Mouse (Mus musculus): Measurements from ENCODE around the gene 4933407L21Rik.

The 4933407L21Rik gene

DNA sequence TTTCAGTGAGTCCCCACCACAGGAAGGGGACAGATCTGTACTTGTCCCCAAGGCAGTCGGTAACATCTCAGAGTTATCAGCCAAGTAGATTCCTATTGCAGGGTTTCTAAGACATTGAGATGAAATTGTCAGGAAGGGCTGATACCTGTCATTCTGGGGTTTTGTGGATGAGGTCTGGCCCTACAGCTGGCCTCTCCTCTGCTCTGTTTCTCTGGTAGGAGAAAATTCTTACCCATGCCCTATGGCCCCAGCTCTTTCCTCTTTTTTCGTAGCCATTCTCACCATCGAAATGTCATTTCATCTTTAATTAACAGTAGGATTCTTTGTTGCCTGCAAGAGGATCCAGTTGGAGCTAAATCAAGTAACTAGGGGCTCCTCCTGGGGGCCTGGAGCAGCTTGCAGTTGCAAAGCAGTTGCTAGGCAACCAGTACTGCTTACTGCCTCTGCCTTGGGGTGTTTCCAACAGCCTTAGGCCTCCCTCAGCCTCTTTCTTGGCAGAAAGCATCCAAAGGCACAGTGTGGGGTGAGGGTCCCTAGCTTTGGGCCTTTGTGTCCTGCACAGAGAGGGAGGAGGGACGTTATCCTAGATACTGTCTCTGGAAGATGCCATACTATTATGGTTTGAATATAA lies at the start of gene 4933407L21Rik:
Gene 4933407L21Rik (plus strand): TSS at position 427 of the 631 bp plus-strand sequence.
- peak; percentile 90 for DNase-seq

GRCm38 (mm10) chr1:85882003-85882402 lies 46.3 kb upstream of the 4933407L21Rik start:
- DNase-seq: no peak

DNA sequence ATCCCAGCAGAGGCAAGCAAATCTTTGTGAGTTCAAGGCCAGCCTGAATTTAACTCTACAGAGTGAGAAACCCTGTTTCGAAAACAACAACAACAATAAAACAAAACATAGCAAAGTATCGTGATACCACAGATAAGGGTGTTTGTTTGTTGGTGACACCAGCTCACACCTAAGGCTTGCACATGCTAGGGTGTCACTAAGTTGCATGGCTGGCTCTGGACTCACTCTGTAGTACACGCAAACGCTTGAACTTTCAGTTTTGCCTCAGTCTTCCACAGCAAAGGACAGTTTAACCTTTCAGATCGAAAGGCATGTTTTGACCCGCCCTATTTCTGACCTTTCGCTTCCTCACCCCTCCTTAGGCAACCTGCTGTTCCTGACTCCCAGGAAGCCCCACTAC lies 41.1 kb upstream of the 4933407L21Rik start:
- no peak for DNase-seq

DNA sequence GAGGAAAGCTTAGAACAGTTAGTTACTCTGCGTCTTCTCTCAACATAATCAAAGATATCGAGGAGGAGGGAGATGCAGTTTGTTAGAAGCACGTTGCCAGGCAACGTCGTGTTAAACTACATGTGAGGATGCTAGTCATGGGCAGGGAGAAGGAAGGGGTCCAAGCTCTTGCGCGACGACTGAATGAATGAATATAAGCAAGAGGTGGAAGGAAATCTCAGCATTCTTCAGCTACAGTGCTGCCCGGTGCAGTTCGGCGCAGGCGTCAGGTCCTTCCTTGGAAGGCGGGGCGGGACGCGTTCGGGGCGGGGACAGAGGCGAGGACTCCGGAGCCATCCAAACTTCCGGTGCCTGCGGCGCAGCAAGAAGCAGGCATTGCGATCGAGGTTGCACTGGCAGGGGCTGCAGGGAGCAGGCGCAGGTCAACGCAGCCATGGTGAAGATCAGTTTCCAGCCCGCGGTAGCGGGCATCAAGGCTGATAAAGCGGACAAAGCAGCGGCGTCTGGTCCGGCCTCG lies 34.0 kb upstream of the 4933407L21Rik start, which contains the start of gene Itm2c:
Gene Itm2c (plus strand): TSS at position 51 of the 517 bp plus-strand sequence.
- peak; percentile 91 for DNase-seq

- peak; percentile 51 for DNase-seq
Measured at GRCm38 (mm10) chr1:85894748-85895360, 33.4 kb upstream of the 4933407L21Rik start.

- DNase-seq: peak; percentile 81
Measured at GRCm38 (mm10) chr1:85895391-85895837, 32.9 kb upstream of the 4933407L21Rik start.

DNA sequence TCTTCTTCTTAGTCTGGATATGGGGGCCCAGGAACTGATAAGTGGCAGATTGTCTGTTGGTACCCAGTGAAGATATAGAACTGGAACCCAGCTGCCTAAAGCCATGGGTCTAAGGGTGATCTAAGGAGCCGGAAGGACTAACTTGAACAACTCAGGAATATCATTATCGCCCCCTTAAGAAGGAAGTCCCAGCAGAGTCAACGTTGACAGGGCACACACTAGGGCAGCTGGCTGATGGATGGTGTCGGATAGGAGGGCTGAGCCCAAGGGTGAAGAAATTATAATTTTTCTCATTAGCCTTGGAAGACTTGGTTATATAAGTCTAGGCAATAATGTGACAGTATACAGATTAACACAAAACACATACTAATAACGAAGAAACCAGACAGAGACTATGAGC lies 32.2 kb upstream of the 4933407L21Rik start:
- no peak for DNase-seq

- no peak for DNase-seq
Measured at GRCm38 (mm10) chr1:85896781-85897700, 31.2 kb upstream of the 4933407L21Rik start.

GRCm38 (mm10) chr1:85897901-85898760 lies 30.2 kb upstream of the 4933407L21Rik start:
- no peak for DNase-seq

- DNase-seq: no peak
Measured at GRCm38 (mm10) chr1:85898761-85899387, 29.4 kb upstream of the 4933407L21Rik start.

- DNase-seq: peak; percentile 55
Measured at GRCm38 (mm10) chr1:85899388-85899761, 28.9 kb upstream of the 4933407L21Rik start.

DNA sequence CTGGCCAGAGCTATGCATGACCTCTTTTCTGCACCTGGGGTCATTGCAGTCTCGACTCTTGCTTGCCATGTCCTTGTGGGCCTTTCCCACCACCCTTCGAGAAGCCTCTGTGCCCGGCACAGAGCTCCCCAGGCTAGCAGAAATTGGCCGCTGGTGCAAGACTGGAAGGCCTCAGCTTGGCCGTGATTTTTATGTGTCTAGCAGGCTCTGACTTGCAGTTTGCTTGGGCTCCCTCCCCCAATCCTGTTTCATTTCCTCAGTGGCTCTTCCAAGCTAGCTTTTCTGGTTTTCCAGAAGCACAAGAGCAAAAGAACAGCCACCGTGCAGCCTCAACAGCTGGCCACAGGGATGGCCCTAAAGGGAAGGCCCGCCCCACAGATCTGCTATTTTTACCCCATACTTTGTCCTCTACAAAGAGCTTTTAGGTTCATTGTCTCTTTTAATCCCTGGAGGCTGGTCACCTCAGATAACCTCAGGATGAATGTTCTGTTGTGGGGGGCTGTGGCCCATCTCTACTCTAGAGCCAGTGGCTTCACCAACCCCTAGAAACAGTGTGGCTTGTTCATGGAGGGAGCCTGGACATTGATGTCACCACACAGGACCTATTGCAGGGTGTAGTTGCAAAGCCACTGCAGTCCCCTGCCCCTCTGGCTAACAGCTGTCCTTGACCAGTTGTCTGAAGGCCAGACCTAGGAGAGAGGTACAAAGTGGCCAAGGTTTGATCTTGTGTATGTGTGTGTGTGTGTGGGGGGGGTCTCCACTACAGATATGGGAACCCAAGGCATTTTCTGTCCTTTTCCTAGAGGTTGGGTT lies 27.6 kb upstream of the 4933407L21Rik start:
- DNase-seq: no peak

GRCm38 (mm10) chr1:85901516-85902107 lies 26.7 kb upstream of the 4933407L21Rik start:
- DNase-seq: no peak

DNA sequence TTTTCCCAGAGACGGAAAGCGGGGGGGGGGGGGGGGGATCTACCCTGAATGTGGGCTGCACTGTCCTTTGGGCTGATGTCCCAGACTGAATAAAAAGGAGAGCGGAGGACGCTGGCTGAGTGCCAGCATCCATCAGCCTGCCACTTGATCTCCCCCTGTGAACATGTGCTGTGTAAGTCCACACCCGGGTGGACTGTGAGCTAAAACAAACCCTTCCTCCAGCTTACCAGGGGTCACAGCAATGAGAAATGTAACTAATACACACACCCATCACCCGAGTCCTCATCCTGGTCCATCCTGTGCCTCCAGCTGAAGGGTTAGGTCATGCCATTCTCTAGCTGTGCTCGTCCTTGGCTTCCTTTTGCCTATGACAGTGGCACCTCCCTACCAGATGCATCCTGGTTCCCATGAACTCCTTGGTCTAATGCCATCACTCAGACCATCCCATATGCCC lies 26.1 kb upstream of the 4933407L21Rik start:
- DNase-seq: peak; percentile 55

DNA sequence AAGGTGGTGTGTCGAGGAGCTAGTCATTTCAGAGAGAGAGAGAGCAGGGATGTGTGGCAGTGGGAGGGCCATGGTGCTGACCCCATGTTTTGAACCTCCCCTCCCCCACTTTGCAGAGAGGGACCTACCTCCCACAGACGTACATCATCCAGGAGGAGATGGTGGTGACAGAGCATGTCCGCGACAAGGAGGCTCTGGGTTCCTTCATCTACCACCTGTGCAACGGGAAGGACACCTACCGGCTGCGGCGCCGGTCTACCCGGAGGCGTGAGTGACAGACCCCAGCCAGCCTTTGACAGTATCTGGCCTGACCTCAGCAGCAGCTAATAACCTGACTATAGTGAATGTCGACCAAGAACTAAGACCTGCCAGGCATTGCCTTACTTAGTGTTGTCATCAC lies 21.4 kb upstream of the 4933407L21Rik start:
- no peak for DNase-seq

DNA sequence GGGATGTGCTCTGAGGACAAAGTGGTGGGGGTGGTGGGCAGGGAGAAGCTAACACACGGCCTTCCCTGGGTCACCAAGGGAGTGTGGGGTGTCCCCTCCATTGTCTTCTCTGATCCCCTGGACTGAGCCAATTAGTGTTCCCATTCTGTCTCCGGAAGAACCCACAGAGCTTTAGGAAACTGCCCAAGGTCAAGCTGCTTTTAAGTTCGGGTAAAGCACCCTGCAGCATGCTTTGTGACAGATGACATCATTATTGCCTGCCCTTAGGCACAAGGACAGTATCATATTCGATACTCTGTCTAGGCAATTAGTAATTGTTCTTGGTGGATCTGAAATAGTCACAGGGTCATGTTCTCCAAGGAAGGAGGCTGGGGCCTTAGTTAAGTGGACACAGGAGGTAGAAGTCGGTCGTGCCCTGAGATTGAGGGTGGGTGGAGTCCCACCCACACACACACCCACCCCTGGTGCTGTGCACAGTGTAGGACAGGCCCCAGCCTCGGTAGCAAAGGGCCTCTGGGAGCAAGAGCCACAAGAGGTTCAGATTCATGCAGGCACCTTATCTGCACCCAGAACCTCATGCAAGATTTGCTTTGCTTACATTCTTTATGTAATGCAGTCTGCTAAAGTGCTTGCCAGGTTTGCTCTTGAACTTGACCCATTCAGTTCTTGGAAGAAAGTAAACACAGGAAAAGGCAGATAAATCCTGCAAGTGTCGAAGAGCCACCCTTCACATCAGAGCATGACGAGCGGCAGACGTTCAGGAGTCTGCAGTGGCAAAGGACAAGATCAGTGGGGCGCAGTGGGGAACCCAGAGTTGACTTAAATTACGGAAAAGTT lies 19.3 kb upstream of the 4933407L21Rik start:
- no peak for DNase-seq

DNA sequence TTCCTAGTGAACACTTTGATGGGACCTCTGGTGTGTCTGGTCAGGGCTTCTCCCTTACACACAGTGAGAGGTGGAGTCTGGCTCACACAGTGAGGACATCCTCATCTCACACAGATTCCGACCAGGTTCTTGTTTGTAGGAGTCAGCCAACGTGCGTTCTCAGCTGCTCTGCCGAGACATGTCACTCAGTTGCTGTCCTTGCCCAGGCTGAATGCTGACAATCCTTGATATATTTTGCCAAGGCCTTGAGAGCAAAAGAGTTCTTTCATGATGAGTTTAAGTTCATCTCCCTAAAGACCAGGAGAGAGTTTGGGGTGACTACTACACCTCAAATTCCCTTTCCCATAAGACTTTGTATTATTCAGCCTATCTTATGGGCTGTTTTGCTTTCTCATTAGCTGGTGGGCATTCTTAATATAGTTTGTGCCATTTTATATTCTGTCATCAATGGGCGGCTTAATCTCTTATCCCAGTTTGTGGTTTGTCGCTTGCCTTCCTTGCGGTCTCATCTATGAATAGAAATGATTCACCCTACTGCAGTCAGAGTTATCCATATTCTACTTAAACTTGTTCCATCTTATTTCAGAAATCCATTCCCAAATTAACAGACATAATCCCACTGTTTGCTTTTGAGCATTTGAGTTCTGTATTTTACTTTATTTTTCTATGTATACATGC lies 15.1 kb upstream of the 4933407L21Rik start:
- no peak for DNase-seq

DNA sequence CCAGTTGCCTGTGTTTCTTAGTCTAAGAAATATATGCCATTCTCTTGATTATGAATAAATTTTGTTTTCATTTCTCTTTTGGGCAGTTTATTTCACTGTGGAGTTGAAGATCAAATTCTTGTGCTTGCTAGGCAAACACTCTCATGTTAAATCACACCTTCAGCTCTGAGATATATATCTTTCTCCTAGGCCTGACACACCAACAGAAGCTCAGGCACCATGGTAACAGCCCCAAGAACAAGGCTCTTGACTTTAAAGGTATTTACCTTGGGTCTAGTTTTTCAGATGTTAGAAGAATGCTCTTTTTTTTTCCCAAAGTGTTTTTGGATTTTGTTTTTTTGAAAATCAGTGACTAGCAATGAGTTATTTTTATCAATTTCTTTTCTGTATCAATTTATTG lies 12.4 kb upstream of the 4933407L21Rik start:
- DNase-seq: no peak
